Mouse (Mus musculus): ENCODE results near the gene Fkbp6. TPM values are rescaled to one million over a fixed set of nuclear protein-coding genes. Genes with fewer than 3 reads are reported as not detected.
A peak's percentile ranks its signal among the peaks of the same experiment; 100 is the strongest.
"Not testable (repeated sequence)": the region's sequence is repeated elsewhere in the genome, so short reads cannot be mapped to it uniquely, and the experiment has no call there.

Fkbp6 gene
- polyA plus RNA-seq (2012; rRNA removed) = 0.10 TPM in 1 of 2 replicates, not detected in the other

DNA sequence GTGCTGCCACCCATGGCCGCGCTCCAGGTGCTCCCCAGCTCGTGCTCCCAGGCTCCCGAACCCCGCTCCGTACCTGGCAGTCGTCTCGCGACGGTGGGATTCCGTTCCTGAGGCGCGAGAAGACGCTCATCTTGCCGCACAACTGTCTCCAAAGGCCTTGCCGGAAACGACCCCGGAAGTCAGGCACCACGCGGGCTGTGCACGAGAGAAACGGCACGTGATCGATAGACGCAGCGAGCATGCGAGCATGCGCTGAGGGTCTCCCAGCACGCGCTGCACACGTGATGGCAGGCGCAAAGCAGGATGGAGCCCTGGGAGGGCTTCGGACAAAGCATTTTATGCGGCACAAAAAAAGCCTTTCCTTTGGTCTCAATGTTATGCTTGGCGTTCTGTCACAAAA lies at the start of gene Fkbp6:
Gene Fkbp6, minus strand, starts transcription at position 183 of the 400 bp plus-strand sequence.
- no peak for DNase-seq (ENCODE audit: low read depth)

DNA sequence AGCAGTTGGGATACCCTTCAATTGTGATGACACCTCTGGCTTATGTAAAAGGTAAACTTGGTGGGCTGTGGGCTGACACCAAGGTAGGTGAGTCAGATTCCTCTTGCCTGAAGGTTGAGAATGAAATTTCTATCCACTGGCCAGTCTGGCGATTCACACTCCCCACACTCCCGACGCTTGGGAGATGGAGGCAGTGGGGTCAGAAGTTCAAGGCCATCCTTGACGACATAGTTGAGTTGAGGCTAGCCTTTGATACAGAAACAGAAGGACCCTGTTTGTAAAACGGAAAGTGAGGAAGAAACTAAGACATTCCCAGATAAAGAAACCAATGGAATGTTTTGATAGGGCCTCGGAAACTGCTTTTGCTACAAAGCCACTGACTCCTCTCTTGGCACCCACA lies 49.5 kb upstream of the Fkbp6 start:
- DNase-seq (ENCODE audit: low read depth) = no peak

DNA sequence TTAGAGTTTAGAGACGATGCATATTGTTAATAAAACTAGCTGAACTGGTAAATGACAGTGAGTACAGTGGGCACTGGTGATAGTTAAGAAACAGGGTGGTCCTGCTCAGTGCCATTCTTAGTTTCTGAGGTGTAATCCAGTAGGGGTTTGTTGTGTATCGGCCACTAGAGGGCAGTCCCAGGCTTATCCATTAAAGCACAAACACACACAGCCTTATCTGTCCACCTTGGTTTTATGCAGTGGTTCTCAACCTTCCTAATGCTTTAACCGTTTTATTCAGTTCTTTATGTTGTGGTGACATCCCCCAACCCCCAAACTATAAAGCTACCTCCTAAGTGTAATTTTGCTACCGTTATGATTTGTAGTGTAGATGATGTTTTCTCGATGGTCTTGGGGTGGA lies 46.0 kb upstream of the Fkbp6 start:
- no peak for DNase-seq (ENCODE audit: low read depth)

DNA sequence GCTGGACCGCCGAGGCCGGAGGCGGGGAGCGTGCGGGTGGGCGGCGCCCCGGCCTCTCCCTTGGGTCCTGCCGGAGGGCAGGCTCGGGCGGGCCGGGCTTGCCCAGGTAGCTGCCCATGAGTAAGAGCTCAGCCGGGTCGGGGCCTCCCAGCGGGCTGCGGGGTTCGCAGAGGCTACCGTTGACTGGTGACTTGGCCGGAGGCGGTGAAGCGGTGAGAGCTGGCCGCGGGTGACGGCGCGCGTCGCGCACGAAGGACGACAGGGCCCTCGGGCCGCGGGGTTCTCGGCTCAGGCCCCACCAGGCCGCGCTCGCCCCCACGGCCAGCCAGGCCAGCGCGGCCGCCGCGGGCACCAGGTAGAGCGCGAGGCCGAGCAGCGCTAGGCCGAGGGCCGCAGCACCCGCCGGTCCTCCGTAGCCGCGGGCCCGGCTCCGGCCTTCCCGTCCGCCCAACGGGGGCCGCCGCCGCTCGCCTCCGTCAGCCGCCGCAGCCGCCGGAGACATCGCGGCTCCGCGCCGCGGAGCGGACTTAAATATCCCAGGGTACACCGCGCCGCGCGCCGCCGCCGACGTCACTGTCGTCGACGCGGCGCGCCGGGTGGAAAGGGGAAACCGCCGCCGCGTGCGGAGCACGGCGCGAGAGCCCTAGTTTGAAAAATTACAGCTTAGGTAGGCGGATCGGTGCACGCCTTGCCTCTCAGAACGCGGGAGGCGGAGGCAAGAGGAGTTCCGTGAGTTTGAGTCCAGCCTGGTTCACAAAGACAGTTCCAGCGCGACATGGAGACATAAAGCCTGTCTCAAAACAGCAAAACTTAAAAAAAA lies 44.4 kb upstream of the Fkbp6 start, which contains the start of gene Pom121:
Gene Pom121, minus strand, starts transcription at position 543 of the 820 bp plus-strand sequence.
- no peak for DNase-seq (ENCODE audit: low read depth)

DNA sequence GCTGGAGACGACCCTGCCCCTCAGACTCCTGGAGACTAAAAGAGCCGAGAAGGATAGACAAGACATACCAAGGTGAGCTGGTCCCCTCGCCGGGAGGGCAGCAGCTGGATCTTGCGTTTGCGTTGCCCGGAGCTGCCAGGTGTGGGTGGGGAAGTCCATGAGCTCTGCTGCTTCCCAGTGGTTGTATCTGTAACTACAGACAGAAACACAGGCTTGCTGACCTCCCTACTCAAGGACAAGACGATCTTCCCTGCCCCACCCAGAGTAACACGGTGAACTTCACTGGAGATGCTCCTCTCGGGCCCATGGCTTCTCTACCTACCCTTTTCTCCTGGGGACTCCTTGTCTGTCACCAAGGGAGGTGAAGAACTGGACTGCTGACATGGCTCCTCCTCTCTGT lies 33.9 kb upstream of the Fkbp6 start:
- DNase-seq (ENCODE audit: low read depth) = no peak

DNA sequence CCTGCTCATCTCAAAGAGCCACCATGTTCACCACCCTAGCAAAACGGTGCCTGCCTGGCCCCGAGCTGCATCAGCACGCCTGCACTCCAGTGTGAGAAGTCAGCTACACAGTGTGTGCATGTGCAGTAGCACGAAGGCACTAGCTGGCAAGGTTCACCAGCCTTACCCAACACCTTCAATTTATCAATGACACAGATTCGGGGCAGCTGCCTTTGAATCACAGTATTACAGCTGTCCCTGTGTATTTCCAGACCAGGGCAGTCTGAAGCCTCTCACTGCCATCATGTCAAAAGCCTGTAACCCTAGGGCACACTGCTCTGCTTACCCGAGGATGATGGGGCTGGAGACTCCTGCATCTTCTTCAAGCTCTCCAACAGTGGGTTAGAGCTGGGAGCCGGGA lies 32.9 kb upstream of the Fkbp6 start:
- no peak for DNase-seq (ENCODE audit: low read depth)

DNA sequence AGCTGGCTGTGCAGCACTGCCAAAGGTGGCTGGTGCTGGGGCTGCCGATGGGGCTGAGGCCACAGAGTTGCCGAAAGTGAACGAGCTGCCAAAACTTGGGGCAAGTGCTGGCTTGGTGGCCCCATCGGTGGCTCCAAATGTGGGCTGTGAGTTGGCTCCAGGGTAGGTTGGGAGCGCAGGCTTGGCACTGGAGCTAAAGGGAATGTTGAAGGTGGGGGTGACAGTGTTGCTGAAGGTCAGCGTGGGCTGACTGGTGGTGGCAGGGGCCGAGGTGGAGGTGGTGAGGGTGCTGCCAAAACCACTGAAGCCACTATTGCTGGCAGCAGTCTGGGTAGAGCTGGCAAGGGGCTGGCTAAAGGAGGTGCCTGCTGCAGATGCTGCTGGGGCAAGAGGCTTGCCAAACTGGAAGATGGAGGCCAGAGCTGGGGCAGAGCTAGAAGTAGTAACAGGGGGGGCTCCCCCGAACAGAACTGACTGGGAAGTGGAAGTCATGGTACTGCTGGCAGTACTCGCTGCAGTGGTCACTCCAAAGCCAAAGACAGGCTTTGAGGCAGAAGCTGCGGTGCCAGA lies 31.6 kb upstream of the Fkbp6 start:
- peak; percentile 73 for DNase-seq (ENCODE audit: low read depth)

DNA sequence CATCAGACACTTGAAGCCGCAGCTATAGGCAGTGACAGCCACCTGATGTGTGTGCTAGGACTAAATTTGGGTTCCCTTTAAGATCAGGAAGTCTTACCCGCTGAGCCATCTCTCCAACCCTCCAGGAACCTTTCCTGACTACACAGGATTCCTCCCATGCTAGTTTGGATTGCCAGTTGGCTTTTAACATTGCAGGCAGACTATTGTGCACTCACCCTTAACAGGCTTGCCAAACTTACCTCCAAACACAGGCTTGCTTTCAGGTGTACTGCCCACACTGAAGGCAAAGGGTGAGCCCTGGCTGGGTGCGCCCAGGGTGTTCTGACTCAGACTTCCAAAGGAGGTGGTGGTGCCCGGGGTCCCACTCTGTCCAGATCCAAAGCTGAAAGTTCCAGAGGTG lies 30.8 kb upstream of the Fkbp6 start:
- DNase-seq (ENCODE audit: low read depth) = peak; percentile 82

DNA sequence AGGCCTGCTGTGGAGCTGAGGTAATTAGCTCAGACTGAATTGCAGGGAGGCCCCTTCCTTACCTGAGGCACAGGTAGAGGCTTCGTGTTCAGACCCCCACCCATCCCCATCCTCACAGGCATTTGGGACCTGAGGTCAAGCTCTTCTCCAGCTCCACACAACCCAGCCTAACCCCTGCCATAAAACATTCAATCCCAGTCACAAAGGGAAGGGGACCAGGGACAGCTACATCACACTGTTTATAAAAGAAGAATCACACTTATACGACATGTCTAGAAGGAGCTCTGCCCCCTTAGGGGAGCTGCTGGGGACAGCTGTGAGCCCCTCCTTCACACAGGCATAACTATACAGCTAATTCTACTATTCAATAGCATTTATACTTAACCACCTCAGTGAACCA lies 26.5 kb upstream of the Fkbp6 start:
- DNase-seq (ENCODE audit: low read depth) = no peak

DNA sequence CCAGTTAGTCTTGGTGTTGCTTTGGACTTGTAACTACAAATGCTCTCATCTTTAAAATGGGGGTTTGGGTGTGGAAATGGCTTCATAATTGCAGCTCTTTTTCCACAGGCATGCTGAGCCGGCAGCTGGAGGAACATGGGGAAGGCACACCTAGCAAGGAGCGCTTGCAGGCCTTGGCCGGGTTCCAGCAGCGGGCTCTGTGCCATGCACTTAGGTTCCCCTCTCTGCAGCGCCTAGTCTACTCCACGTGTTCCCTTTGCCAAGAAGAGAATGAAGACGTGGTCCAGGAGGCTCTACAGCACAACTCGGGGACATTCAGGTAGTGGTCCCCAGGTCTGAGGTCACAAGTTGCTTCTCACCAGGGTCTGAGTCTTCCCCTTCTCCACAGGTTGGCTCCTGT lies 25.3 kb upstream of the Fkbp6 start:
- no peak for DNase-seq (ENCODE audit: low read depth)

DNA sequence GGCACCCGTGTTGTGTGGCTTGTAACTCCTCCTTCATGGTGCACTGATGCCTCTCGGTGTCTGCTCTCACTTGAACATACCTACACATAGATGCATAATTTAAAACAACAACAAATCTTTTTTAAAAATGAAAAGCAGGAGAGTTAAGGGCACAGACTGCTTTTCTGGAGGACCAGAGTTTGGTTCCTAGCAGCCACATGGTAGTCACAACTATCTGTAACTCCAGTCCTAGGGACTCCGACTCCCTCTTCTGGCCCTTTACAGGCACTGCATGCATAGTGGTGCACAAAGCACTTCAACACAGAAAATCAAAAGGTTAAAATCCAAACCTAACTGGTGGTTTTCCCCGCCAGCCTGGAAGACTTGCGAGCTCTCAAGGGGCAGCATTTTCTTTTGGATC lies 23.8 kb upstream of the Fkbp6 start:
- DNase-seq (ENCODE audit: low read depth) = no peak

DNA sequence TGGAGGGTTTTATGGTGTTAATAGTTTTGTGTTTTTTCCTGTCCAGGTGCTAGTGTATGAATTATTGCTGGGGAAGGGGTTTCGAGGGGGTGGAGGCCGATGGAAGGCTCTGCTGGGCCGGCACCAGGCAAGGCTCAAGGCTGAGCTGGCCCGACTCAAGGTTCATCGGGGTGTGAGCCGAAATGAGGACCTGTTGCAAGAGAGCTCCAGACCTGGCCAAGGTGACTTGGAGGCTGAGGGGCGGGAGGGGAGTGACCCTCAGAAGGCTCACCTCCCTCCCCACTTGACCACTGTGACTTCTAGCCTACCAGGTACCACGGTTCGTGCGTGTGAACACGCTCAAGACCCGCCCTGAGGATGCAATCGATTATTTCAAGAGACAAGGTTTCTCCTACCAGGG lies 21.4 kb upstream of the Fkbp6 start:
- no peak for DNase-seq (ENCODE audit: low read depth)

DNA sequence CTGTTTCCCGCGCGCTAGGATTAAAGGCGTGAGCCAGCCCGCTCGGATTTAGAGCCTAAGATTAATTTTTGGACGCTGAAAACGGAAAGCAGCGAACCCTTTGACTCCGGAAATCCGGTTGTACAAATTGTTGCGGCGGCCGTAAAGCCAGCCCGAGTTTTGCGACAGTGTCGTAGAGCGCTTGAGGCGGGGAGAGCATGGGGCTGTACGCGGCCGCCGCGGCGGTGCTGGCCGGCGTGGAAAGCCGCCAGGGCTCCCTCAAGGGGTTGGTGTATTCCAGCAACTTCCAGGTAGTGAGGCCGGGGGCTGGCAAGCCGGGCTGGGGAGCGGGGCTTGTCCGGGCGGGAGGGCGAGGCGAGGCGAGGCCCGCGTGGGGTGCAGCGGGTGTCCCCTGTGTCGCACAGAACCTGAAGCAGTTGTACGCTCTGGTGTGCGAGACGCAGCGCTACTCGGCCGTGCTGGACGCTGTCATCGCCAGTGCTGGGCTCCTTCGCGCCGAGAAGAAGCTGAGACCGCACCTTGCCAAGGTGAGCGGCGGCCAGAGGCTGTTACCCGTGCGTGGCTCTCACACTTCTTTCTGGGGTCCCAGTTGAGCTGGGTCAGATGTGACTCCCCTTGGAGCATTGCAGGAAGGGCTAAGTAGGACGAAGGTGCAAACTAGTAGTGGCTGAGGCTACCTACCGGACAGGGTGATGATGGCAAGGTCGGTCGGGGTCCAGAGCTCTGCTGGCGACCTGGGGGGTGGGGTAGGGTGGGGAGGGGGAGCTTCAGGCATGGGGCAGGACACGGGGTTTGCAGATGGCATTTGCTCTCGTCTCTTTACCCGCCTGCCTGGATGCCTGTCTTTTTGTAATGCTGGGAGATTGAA lies 20.2 kb upstream of the Fkbp6 start, which contains the start of gene Nsun5:
Gene Nsun5, plus strand, starts transcription at position 167 of the 868 bp plus-strand sequence.
- no peak for DNase-seq (ENCODE audit: low read depth)

DNA sequence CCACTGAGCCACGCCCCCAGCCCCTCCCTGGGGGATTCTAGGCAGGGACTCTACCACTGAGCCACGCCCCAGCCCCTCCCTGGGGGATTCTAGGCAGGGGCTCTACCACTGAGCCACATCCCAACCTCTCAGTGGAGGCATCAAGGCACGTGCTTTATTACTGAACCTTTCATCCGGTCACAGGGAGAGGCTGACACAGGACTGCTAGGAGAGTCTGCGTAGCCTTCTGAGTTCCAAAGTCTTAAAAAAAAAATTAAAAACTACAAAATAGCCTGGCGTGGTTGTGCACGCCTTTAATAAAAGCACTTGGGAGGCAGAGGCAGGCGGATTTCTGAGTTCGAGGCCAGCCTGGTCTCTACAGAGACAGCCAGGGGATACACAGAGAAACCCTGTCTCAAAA lies 19.4 kb upstream of the Fkbp6 start:
- DNase-seq (ENCODE audit: low read depth) = not testable (repeated sequence)

DNA sequence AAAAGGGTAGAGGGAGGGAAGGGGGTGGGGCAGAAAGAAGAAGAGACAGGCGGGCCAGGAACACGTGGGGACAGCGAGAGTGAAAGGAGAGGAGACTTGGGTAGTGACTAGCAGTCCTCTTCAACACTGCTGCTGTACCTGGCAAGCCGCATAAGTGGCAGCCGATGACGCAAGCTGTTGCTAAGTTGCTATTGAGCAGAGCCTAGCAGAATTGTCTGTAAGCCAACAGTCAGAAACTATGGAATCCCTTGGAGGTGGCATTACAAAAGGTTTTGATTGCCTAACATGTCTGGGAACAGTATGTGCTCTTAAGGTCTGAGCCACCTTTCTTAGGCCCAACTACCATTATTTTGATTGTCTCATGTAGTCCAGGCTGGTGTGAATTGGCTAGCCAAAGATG lies 18.5 kb upstream of the Fkbp6 start:
- peak; percentile 96 for DNase-seq (ENCODE audit: low read depth)

DNA sequence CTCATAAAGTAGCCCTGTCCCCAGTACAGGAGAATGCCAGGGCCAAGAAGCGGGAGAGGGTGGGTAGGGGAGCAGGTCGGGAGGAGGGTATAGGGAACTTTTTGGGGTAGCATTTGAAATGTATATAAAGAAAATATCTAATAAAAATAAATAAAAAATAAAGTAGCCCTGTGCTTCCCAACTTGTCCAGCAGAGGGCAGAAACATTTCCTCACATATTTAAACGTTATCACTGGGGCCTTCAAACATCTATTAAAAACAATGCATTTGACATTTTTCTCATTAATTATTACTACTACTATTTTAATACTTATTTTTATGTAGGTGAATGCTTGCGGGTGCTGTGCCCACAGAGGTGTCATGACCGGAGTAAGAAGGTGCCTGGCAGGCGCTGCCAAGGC lies 18.0 kb upstream of the Fkbp6 start:
- DNase-seq (ENCODE audit: low read depth) = no peak

DNA sequence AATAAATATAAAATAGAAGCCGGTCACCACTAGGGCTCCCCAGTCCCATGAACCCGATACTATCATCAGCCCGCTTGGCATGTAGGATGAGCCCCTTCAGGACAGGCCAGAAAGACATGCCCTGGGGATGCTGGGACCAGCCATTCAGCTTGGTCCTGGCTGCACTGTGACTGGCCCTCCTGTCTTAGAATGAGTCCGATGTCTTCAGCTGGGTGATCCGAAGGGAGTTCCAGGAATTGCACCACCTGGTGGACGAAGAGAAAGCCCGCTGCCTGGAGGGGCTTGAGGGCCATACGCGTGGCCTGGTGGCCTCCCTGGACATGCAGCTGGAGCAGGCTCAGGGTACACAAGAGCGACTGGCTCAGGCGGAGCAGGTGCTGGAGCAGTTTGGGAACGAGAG lies 13.7 kb upstream of the Fkbp6 start:
- DNase-seq (ENCODE audit: low read depth) = no peak

DNA sequence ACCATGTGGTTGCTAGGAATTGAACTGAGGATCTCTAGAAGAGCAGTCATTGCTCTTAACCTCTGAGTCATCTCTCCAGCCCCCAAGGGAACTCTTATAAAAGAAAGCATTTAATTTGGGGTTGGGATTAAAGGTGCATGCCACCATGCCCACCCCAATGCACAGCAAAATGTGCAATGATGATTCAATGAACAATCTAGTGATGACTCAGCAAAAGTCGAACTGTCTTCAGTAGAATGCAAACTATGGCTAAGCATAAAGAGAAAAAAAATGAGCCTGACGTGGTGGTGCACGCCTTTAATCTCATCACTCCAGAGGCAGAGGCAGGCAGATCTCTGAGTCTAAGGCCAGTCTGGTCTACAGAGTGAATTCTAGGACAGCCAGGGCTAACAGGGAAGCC lies 12.7 kb upstream of the Fkbp6 start:
- DNase-seq (ENCODE audit: low read depth) = no peak

DNA sequence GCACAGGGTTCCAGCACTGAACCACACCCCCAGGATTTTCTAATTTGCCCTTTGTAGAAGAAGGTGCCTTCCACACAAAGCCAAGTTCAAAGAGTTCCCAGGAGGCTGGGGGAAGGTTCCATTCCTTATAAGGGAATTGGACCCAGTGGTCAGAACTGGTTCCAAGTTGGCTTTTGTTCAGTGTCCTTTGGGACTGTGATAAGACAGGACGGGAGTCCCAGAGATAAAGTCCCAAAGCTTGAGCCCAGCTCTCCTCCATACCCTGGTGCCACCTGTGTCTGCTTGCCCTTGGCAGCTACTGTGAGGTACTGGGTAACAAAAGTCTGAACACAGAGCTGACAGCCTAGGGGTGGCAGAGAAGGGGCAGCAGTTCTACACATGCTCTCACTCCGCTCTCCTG lies 9.9 kb upstream of the Fkbp6 start:
- no peak for DNase-seq (ENCODE audit: low read depth)

DNA sequence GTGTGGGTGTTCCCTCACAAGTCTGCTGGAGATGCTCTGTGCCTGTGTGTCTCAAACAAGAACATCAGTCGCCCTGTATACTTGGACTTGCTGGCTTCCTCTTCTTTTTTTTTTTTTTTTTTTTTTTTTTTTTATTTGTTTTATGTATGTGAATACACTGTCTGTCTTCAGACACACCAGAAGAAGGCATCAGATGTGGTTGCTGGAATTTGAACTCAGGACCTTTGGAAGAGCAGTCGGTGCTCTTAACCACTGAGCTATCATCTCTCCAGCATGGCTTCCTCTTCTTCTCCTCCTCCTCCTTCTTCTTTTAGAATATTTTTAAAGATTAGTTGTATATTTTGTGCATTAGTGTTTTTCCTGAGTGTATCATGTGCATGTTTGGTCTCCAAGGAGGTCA lies 7.7 kb upstream of the Fkbp6 start:
- no peak for DNase-seq (ENCODE audit: low read depth)

DNA sequence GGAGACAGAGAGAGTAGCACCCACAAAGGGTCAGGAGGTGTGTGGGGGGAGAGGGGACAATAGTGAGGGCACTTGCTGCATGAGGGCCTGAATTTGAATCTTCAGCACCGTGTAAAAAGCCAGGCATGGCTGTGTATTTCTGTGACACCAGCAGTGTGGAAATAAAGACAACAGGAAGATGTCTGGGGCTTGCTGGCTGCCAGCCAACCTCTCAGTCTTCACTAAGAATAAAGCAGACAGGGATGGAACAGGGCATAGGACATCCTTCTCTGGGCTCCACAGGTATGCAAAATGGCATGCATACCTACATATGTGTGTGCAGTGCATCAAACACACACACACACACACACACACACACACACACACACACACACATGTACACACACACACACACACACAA lies 6.2 kb upstream of the Fkbp6 start:
- no peak for DNase-seq (ENCODE audit: low read depth)

DNA sequence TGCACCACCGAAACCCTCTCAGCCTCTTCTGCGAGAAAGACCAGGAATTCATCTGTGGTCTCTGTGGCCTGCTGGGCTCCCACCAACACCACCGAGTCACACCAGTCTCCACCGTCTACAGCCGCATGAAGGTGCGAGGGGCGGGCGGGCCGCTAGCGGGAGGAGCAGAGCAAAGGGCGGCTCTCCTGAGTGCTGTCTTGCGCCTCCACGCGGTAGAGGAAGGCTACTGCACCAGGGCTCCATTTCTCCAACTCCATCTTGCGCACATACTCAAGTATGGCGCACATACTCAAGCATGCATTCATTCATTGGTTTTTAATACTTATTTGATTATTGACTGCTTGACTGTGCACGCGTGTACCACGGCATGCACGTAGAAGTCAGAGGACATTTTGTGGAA lies 3.7 kb upstream of the Fkbp6 start:
- no peak for DNase-seq (ENCODE audit: low read depth)

DNA sequence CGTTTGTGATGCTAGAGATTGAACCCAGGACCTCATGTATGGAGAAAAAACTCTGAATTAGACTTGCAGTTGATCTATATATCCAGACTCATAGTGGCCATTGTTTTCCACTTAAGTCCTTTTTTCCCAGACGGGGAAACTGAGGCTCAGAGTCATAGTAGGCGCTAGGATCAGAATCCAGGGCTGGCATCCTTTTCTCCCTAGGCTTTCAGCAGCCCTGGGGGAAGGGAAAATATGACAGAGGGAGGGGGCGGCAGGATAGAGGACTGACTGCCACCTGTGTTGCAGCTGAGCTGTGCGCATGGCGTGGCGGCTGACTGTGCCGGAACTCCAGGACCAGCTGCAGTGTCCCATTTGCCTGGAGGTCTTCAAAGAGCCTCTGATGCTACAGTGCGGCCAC lies 3.2 kb upstream of the Fkbp6 start, which contains the start of gene Trim50:
Gene Trim50, plus strand, starts transcription at position 301 of the 400 bp plus-strand sequence.
- no peak for DNase-seq (ENCODE audit: low read depth)

Data from gonadal fat pad, adult 2 months (tissue).